Mouse (Mus musculus): ENCODE results near the gene Gramd1b. TPM values are rescaled to one million over a fixed set of nuclear protein-coding genes. Genes with fewer than 3 reads are reported as not detected.

The Gramd1b gene
- polyA plus RNA-seq, 1 experiment: 20.3 TPM

DNA sequence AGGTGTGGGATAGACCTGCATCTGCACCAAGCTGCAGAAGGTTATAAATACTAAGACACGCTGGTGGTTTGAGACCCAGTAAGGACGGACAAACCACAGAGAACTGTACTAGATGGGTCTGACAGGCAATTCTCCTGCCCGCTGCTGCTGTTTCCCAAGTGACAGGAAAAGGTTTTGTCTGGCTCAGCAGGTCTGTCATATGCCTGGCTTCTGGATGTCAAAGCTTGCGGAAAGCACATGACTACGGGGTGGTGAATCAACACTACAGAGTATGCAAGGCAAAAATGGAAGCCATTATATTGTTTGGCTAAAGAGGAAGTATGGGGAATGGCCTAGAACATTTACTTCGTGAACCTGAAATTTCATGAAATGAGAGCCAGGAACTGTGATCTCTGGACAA lies 10.1 kb downstream of the Gramd1b start:
- H3K36me3 ChIP-seq (ENCODE audit: control insufficient read depth, insufficient read depth, low read length): no peaks in the 10 kb centered on the region
- H3K27me3 ChIP-seq (ENCODE audit: control insufficient read depth, insufficient read depth, low read length): no peaks in the 10 kb centered on the region
- H3K4me1 ChIP-seq (ENCODE audit: control insufficient read depth, insufficient read depth, insufficient read length): no peaks in the 10 kb centered on the region
- no peak for DNase-seq (ENCODE audit: low read depth in 1 of 2, low spot score in 2 of 2)
- 67% methylated on average over 6 of the region's 6 CpGs for WGBS
- TF ChIP-seq POLR2A (IDR thresholded peaks at IDR 0.05; ENCODE audit: low read depth, low read length): no peak
- no peak for TF ChIP-seq CTCF (IDR thresholded peaks at IDR 0.05; ENCODE audit: extremely low read depth, insufficient read depth, insufficient read length, insufficient replicate concordance)
- H3K4me3 ChIP-seq (ENCODE audit: extremely low read depth, insufficient read depth, insufficient read length): no peak overlapping the region
- no peak overlapping the region for H3K27ac ChIP-seq (ENCODE audit: insufficient read depth, low read length)

DNA sequence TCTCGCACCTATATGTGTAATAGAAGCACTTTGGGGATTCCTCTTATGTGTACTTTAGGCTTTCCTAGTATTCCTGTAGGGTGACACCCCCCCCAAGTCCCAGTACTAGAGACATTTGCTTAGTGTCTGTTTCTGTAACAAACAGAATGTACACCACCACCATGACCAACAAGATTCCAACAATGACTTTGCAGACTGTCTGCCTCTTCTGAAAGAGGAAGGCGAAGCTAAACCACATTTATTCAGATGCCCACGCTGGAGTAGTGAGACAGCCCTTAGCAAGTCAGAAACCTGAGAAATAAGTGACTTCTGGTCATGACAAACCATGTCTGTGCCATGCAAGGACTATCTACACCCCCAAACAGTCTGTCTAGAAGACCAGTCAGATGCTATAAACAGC lies 11.9 kb downstream of the Gramd1b start:
- DNase-seq (ENCODE audit: low read depth in 1 of 2, low spot score in 2 of 2): no peak
- no peak for TF ChIP-seq CTCF (IDR thresholded peaks at IDR 0.05; ENCODE audit: extremely low read depth, insufficient read depth, insufficient read length, insufficient replicate concordance)
- TF ChIP-seq POLR2A (IDR thresholded peaks at IDR 0.05; ENCODE audit: low read depth, low read length): no peak
- no peak overlapping the region for H3K27ac ChIP-seq (ENCODE audit: insufficient read depth, low read length)
- no peaks in the 10 kb centered on the region for H3K36me3 ChIP-seq (ENCODE audit: control insufficient read depth, insufficient read depth, low read length)
- no peaks in the 10 kb centered on the region for H3K27me3 ChIP-seq (ENCODE audit: control insufficient read depth, insufficient read depth, low read length)
- WGBS: 47% methylated on average over 3 of the region's 3 CpGs
- H3K4me3 ChIP-seq (ENCODE audit: extremely low read depth, insufficient read depth, insufficient read length): no peak overlapping the region
- no peaks in the 10 kb centered on the region for H3K4me1 ChIP-seq (ENCODE audit: control insufficient read depth, insufficient read depth, insufficient read length)

DNA sequence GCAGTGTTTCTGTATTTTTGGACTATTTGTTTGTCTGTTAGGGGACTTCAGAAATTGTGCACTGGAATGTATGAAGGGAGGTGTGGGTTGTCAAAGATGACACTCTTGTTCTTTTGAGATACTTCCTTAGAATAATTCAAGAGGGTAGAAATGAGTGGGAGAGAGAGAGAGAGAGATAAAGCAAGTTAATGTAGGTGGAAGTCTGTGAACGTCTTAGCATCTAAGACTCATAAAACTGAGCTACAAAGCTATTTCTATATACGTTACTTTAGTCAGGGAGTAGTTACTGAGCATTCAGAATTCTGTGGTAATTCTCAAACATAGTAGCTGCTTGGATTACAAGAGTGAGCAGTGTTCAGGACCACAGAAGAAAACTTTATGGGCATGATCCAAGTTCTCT lies 19.2 kb downstream of the Gramd1b start:
- H3K27me3 ChIP-seq (ENCODE audit: control insufficient read depth, insufficient read depth, low read length): no peaks in the 10 kb centered on the region
- no peak for TF ChIP-seq POLR2A (IDR thresholded peaks at IDR 0.05; ENCODE audit: low read depth, low read length)
- no peak for TF ChIP-seq CTCF (IDR thresholded peaks at IDR 0.05; ENCODE audit: extremely low read depth, insufficient read depth, insufficient read length, insufficient replicate concordance)
- H3K4me3 ChIP-seq (ENCODE audit: extremely low read depth, insufficient read depth, insufficient read length): no peak overlapping the region
- no peak for DNase-seq (ENCODE audit: low read depth in 1 of 2, low spot score in 2 of 2)
- H3K4me1 ChIP-seq (ENCODE audit: control insufficient read depth, insufficient read depth, insufficient read length): no peaks in the 10 kb centered on the region
- whole genome bisulfite sequencing: 79% methylated on average over 2 of the region's 2 CpGs
- no peak overlapping the region for H3K27ac ChIP-seq (ENCODE audit: insufficient read depth, low read length)
- no peaks in the 10 kb centered on the region for H3K36me3 ChIP-seq (ENCODE audit: control insufficient read depth, insufficient read depth, low read length)

DNA sequence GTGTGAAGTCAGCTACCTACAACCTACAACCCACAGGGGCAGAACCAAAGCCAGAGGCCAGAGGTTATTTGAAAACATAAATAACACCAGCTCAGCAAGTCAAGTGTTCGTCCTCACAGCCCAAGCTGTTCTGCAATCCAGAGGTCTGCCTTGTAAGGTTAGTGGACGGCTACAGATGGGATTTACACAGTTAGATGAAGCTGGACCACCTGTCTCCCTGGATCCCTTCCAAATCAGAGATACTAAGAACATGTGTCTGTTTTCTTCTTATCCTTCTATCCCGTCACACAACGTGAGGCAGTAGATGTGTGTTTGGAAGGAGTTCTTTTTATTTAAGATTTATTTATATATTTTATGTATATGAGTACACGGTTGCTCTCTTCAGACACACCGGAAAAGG lies 21.7 kb downstream of the Gramd1b start:
- WGBS: 88% methylated on average over 6 of the region's 6 CpGs
- no peak for TF ChIP-seq POLR2A (IDR thresholded peaks at IDR 0.05; ENCODE audit: low read depth, low read length)
- no peak for TF ChIP-seq CTCF (IDR thresholded peaks at IDR 0.05; ENCODE audit: extremely low read depth, insufficient read depth, insufficient read length, insufficient replicate concordance)
- DNase-seq (ENCODE audit: low read depth in 1 of 2, low spot score in 2 of 2): no peak
- Histone ChIP-seq H3K4me1 (ENCODE audit: control insufficient read depth, insufficient read depth, insufficient read length) (no peaks in the 10 kb centered on the region), H3K36me3 (ENCODE audit: control insufficient read depth, insufficient read depth, low read length) (no peaks in the 10 kb centered on the region), H3K27ac (ENCODE audit: insufficient read depth, low read length) (no peak overlapping the region), H3K4me3 (ENCODE audit: extremely low read depth, insufficient read depth, insufficient read length) (no peak overlapping the region), H3K27me3 (ENCODE audit: control insufficient read depth, insufficient read depth, low read length) (no peaks in the 10 kb centered on the region)

DNA sequence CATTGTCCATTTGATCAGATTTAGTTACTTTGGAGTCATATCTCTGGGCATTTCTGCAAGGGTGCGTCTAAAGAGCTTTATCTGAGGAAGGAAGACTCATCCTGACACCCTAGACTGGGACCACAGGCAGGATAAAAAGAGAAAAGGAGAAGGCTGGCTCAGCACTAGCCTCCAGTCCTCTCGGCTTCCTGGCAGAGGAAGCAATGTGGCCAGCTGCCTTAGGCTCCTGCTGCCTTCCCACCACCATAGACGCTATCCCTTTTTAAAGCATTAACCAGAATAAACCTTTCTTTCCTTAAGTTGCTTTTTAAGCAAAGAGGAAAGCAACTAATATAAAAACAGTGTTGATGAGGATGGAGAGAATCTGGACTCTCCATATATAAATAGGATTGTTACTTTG lies 24.6 kb downstream of the Gramd1b start:
- no peak for DNase-seq (ENCODE audit: low read depth in 1 of 2, low spot score in 2 of 2)
- no peak for TF ChIP-seq POLR2A (IDR thresholded peaks at IDR 0.05; ENCODE audit: low read depth, low read length)
- TF ChIP-seq CTCF (IDR thresholded peaks at IDR 0.05; ENCODE audit: extremely low read depth, insufficient read depth, insufficient read length, insufficient replicate concordance): no peak
- H3K27ac ChIP-seq (ENCODE audit: insufficient read depth, low read length): no peak overlapping the region
- peaks cover 1% of the 10 kb centered on the region; the same call in 1 of the 2 replicates for H3K27me3 ChIP-seq (ENCODE audit: control insufficient read depth, insufficient read depth, low read length)
- no peak overlapping the region for H3K4me3 ChIP-seq (ENCODE audit: extremely low read depth, insufficient read depth, insufficient read length)
- WGBS: 34% methylated on average over 3 of the region's 3 CpGs
- H3K4me1 ChIP-seq (ENCODE audit: control insufficient read depth, insufficient read depth, insufficient read length): no peaks in the 10 kb centered on the region
- no peaks in the 10 kb centered on the region for H3K36me3 ChIP-seq (ENCODE audit: control insufficient read depth, insufficient read depth, low read length)

DNA sequence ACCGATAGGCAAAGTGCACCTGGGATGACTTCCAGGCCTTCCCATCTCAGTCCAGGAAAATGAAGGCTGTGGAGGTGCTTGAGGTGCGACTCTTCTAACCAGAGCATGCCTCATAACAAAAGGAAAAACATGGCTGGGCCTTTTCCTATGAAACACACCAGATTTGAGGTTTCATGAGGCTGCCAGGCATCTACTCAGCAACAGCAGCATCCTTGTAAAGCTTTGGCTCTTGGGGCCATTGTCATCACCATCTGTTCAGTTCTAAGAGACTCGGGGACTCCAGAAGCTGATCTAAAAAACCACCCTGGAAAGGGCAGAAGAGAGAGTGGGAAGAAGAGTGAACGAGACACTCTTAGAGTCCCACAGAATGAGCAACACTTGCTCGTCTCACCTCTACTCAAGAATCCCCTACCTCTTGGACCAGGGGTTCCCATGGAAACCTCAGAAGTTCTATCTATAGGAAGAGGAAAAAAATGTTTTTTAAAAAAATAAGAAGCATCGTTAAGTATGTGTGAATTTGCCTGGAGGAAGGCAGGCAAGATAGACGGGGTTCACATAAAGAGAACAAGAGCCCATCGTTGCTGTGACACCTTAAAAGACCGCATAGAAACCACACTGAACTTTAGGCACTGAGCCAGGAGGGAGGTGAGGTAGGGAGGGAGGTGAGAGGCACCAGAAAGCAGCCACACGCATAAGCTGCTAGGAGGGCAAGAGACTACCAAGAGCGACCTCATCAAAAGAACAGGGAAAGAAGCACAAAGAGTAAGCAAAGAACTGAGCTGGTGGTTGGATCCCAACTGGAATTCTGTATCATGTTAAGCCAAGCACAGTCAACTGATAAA lies 25.5 kb downstream of the Gramd1b start:
- H3K4me1 ChIP-seq (ENCODE audit: control insufficient read depth, insufficient read depth, insufficient read length): no peaks in the 10 kb centered on the region
- peaks cover 1% of the 10 kb centered on the region; the same call in 1 of the 2 replicates for H3K27me3 ChIP-seq (ENCODE audit: control insufficient read depth, insufficient read depth, low read length)
- no peak overlapping the region for H3K27ac ChIP-seq (ENCODE audit: insufficient read depth, low read length)
- no peak for TF ChIP-seq POLR2A (IDR thresholded peaks at IDR 0.05; ENCODE audit: low read depth, low read length)
- no peak for TF ChIP-seq CTCF (IDR thresholded peaks at IDR 0.05; ENCODE audit: extremely low read depth, insufficient read depth, insufficient read length, insufficient replicate concordance)
- no peaks in the 10 kb centered on the region for H3K36me3 ChIP-seq (ENCODE audit: control insufficient read depth, insufficient read depth, low read length)
- DNase-seq (ENCODE audit: low read depth in 1 of 2, low spot score in 2 of 2): no peak
- WGBS: 49% methylated on average over 11 of the region's 11 CpGs
- no peak overlapping the region for H3K4me3 ChIP-seq (ENCODE audit: extremely low read depth, insufficient read depth, insufficient read length)

DNA sequence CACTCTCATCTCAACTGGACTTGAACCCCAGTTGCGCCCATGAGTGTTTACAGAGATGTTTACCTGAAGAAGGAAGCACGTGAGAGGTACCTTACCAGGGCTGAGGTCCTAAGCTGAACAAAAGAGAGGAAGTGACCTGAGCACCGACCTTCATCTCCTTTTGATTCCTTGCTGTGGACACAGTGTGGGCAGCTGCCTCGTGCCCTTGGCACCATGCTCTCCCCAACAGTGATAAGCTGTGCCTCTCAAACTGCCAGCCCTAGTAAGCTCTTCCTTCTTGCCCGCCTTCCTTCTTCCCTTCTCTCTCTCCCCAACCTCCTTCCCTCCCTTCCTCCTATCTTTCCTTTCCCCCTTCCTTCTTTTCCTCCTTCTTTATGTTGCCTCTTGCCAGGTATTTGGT lies 26.3 kb downstream of the Gramd1b start:
- TF ChIP-seq CTCF (IDR thresholded peaks at IDR 0.05; ENCODE audit: extremely low read depth, insufficient read depth, insufficient read length, insufficient replicate concordance) (no peak), POLR2A (IDR thresholded peaks at IDR 0.05; ENCODE audit: low read depth, low read length) (no peak)
- Histone ChIP-seq H3K36me3 (ENCODE audit: control insufficient read depth, insufficient read depth, low read length) (no peaks in the 10 kb centered on the region), H3K4me1 (ENCODE audit: control insufficient read depth, insufficient read depth, insufficient read length) (no peaks in the 10 kb centered on the region), H3K4me3 (ENCODE audit: extremely low read depth, insufficient read depth, insufficient read length) (no peak overlapping the region), H3K27ac (ENCODE audit: insufficient read depth, low read length) (no peak overlapping the region), H3K27me3 (ENCODE audit: control insufficient read depth, insufficient read depth, low read length) (peaks cover 1% of the 10 kb centered on the region; the same call in 1 of the 2 replicates)
- no peak for DNase-seq (ENCODE audit: low read depth in 1 of 2, low spot score in 2 of 2)
- 69% methylated on average over 5 of the region's 5 CpGs for WGBS
